Mouse (Mus musculus) kidney, embryonic 16.5 days (tissue): ENCODE measurements around the gene Gabbr1. TPM values are rescaled to one million over a fixed set of nuclear protein-coding genes. Genes with fewer than 3 reads are reported as not detected.

Experiments used
- ATAC-seq: fragments of 200-750 bp; cut with Nextera tagmentation; 2 replicates; pipeline ENCODE4 v1.8.0; 2017; ENCODE audit warnings: moderate TSS enrichment; ENCODE audit not compliant: low FRiP score, low TSS enrichment
- H3K27ac ChIP-seq: fragments of 300-500 bp; sonication (generic); 2 replicates; pipeline ENCODE4 v1.5.1; 2014; ENCODE audit warnings: low read length
- H3K27me3 ChIP-seq: fragments of 300-500 bp; sonication (generic); 2 replicates; pipeline ENCODE4 v1.6.1; 2014; ENCODE audit warnings: low read length, control low read depth, mixed read lengths; ENCODE audit not compliant: insufficient read depth
- H3K36me3 ChIP-seq: fragments of 300-500 bp; sonication (generic); 2 replicates; pipeline ENCODE4 v1.6.1; 2014; ENCODE audit warnings: low read length, control low read depth, mixed read lengths; ENCODE audit not compliant: insufficient read depth
- H3K4me1 ChIP-seq: fragments of 300-500 bp; sonication (generic); 2 replicates; pipeline ENCODE4 v1.6.1; 2014; ENCODE audit warnings: low read length, control low read depth, mixed read lengths; ENCODE audit not compliant: insufficient read depth
- H3K4me2 ChIP-seq: fragments of 300-500 bp; sonication (generic); replicated peaks from 2 replicates; pipeline ENCODE4 v1.6.1; 2014; ENCODE audit warnings: low read depth, low read length
- H3K4me3 ChIP-seq: fragments of 300-500 bp; sonication (generic); 2 replicates; pipeline ENCODE4 v1.5.1; 2014; ENCODE audit warnings: mild to moderate bottlenecking, low read length
- H3K9ac ChIP-seq: fragments of 300-500 bp; sonication (generic); replicated peaks from 2 replicates; pipeline ENCODE4 v1.6.1; 2014; ENCODE audit warnings: low read length
- H3K9me3 ChIP-seq: fragments of 300-500 bp; sonication (generic); 2 replicates; pipeline ENCODE4 v1.6.1; 2016; ENCODE audit warnings: low read length, control low read depth
- WGBS: fragments of 180-500 bp; shearing (Covaris S2); extraction: QIAGEN DNeasy Blood & Tissue Kit; methylation state at CpG from one replicate; pipeline ENCODE4 v1.1.7; 2014; 5-methylcytosine and 5-hydroxymethylcytosine counted together
- polyA plus RNA-seq: library from polyadenylated mRNA; unstranded; fragments of >200 nt; fragmentation: Nextera tagmentation; extraction: Ambion mirVana; gene quantifications from 2 replicates; pipeline ENCODE4 v1.2.1, GENCODE M21; 2015

The Gabbr1 gene
- polyA plus RNA-seq, 1 experiment from 2014 or later, result 5.6 TPM

DNA sequence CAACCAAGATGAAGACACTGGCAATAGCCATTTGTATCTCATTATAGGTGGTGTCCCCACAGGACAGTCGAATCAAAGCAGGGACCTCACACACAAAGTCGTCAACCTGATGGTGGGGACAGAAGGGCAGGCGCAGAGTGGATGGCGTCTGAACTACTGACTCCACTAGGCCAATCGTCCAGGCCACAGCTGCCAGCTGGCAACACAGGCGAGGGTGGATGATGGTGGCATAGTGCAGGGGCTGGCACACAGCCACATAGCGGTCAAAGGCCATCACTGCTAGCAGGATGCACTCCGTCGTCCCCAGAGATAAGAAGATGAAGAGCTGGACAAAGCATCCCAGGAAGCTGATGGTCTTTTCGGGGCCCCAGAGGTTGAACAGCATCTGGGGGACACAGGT is 39.8 kb downstream of the Gabbr1 start:
- Histone ChIP-seq H3K9me3 (no peaks in the 10 kb centered on the region), H3K27ac (no peak overlapping the region), H3K27me3 (no peaks in the 10 kb centered on the region), H3K9ac (no peak overlapping the region), H3K36me3 (no peaks in the 10 kb centered on the region), H3K4me2 (no peak overlapping the region), H3K4me3 (no peak overlapping the region), H3K4me1 (no peaks in the 10 kb centered on the region)
- ATAC-seq, result no peak
- 69% methylated on average over 10 of the region's 10 CpGs for WGBS

DNA sequence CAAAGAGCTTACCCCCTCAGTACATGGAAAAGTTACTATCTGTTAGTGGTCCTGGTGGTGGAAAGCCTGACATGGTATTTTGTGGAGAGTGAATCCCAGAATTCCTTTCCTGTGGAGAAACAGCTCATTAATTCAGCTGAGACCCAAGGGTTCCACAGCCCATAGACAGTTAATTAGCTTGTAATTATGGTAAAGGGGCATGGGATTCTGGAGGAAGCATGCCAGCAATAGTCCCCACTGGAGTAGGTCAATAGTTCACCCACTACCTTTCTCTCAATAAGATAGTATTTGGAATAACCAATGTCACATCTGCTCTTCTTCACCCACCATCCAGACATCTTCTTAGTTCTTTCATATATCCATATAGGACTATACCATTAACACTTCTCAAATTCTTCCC is 42.6 kb downstream of the Gabbr1 start, which contains the start of gene Olfr90:
TSS of gene Olfr90 (minus strand) at position 101 of the 400 bp plus-strand sequence.
- Histone ChIP-seq H3K4me2 (no peak within 1 kb of the TSS), H3K36me3 (no peaks in the 10 kb centered on the region), H3K27me3 (no peaks in the 10 kb centered on the region), H3K27ac (no peak within 1 kb of the TSS), H3K9ac (no peak within 1 kb of the TSS), H3K9me3 (no peaks in the 10 kb centered on the region), H3K4me1 (no peaks in the 10 kb centered on the region), H3K4me3 (no peak within 1 kb of the TSS)
- ATAC-seq, result no peak

DNA sequence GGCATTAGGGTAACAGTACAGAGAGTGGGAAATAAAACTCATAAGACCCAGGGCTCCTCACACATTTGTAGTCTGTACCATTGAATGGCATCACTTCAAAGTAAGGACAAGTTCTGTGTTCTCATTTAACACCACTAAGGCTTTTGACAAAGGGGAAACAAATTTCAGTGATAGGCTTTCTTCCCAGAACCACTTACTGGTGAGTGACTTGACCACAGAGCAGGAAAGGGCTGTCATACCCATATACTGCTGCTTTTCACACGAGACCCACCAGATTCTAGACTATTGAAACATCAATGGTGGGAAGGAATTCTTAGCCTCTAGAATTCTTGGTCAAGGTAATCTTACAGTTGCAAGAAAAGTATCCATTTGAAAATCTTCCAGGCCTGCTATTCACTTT is 46.4 kb downstream of the Gabbr1 start:
- Histone ChIP-seq H3K27me3 (no peaks in the 10 kb centered on the region), H3K4me2 (no peak overlapping the region), H3K36me3 (no peaks in the 10 kb centered on the region), H3K27ac (no peak overlapping the region), H3K4me1 (no peaks in the 10 kb centered on the region), H3K9ac (no peak overlapping the region), H3K4me3 (no peak overlapping the region), H3K9me3 (no peaks in the 10 kb centered on the region)
- ATAC-seq, result no peak
- WGBS, result 69% methylated on average over 1 of the region's 1 CpGs

DNA sequence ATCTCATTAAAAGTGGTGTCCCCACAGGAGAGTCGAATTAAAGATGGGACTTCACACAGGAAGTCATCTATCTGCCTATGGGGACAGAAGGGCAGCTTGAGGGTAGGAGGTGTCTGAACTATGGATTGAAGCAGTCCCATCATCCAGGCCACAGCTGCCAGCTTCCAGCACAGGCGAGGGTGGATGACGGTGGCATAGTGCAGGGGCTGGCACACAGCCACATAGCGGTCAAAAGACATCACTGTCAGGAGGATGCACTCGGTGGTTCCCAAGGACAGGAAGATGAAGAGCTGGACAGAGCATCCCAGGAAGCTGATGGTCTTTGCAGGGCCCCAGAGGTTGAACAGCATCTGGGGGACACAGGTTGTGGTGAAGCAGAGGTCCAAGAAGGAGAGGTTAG is 47.5 kb downstream of the Gabbr1 start:
- WGBS, result 68% methylated on average over 5 of the region's 5 CpGs
- Histone ChIP-seq H3K4me1 (no peaks in the 10 kb centered on the region), H3K9me3 (no peaks in the 10 kb centered on the region), H3K9ac (no peak overlapping the region), H3K27me3 (no peaks in the 10 kb centered on the region), H3K27ac (no peak overlapping the region), H3K36me3 (no peaks in the 10 kb centered on the region), H3K4me3 (no peak overlapping the region), H3K4me2 (no peak overlapping the region)
- no peak for ATAC-seq

DNA sequence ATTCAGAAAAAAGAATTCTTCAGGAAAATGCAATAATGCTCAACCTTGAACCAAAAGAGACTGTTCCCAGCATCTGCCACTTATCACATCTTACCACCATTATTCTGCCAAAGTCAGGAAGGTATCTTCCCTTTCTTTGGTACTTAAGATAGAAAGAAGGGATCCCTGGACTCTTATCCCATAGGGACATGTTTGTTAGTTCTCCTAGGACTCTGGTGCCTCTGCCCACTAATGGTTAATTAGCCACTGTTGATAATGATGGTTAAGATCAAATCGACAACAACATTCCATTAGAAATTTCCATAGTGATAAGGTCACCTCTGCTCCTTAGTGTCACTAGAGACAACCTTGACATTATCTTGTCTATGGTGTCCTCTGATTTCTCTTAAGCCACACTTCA is 52.4 kb downstream of the Gabbr1 start, which contains the start of gene Olfr91:
TSS of gene Olfr91 (minus strand) at position 101 of the 400 bp plus-strand sequence.
- H3K9ac ChIP-seq, result no peak within 1 kb of the TSS
- H3K27me3 ChIP-seq, result no peaks in the 10 kb centered on the region
- H3K27ac ChIP-seq, result no peak within 1 kb of the TSS
- ATAC-seq, result no peak
- H3K9me3 ChIP-seq, result no peaks in the 10 kb centered on the region
- H3K36me3 ChIP-seq, result no peaks in the 10 kb centered on the region
- no peak within 1 kb of the TSS for H3K4me2 ChIP-seq
- no peaks in the 10 kb centered on the region for H3K4me1 ChIP-seq
- H3K4me3 ChIP-seq, result no peak within 1 kb of the TSS
- 87% methylated on average over 1 of the region's 1 CpGs for WGBS

DNA sequence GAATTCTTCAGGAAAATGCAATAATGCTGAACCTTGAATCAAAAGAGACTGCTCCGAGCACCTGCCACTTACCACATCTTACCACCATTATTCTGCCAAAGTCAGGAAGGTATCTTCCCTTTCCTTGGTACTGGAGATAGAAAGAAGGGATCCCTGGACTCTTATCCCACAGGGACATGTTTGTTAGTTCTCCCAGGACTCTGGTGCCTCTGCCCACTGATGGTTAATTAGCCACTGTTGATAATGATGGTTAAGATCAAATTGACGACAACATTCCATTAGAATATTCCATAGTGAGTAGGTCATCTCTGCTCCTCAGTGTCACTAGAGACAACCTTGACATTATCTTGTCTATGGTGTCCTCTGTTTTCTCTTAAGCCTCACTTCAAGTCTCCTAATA is 74.2 kb downstream of the Gabbr1 start, which contains the start of gene Olfr92:
TSS of gene Olfr92 (minus strand) at position 101 of the 400 bp plus-strand sequence.
- Histone ChIP-seq H3K27ac (no peak within 1 kb of the TSS), H3K9ac (no peak within 1 kb of the TSS), H3K27me3 (no peaks in the 10 kb centered on the region), H3K36me3 (no peaks in the 10 kb centered on the region), H3K4me1 (no peaks in the 10 kb centered on the region), H3K4me3 (no peak within 1 kb of the TSS), H3K9me3 (no peaks in the 10 kb centered on the region), H3K4me2 (no peak within 1 kb of the TSS)
- WGBS, result 91% methylated on average over 2 of the region's 2 CpGs
- ATAC-seq, result no peak

Other genes with a start within 250 kb of the Gabbr1 start
- gene H2-M10.6, start 233.8 kb upstream of the Gabbr1 start, polyA plus RNA-seq, result not detected in 2 replicates
- 41.7 and 45.8 TPM in 2 replicates for gene Trim26, start 208.8 kb upstream of the Gabbr1 start, polyA plus RNA-seq
- gene Trim15, start 178.8 kb upstream of the Gabbr1 start, polyA plus RNA-seq, result 0.22 and 0.27 TPM in 2 replicates
- 2.1 and 2.4 TPM in 2 replicates for gene Trim10, start 176.4 kb upstream of the Gabbr1 start, polyA plus RNA-seq
- gene Trim40, start 155.8 kb upstream of the Gabbr1 start, polyA plus RNA-seq, result not detected in 2 replicates
- not detected in 2 replicates for gene Trim31, start 147.8 kb upstream of the Gabbr1 start, polyA plus RNA-seq
- gene Rnf39, start 103.0 kb upstream of the Gabbr1 start, polyA plus RNA-seq, result 0.22 and 0.27 TPM in 2 replicates
- gene Ppp1r11, start 94.2 kb upstream of the Gabbr1 start, polyA plus RNA-seq, result 111 and 116 TPM in 2 replicates
- 90.7 and 94.7 TPM in 2 replicates for gene Znrd1, start 87.4 kb upstream of the Gabbr1 start, polyA plus RNA-seq
- gene Znrd1as, start 87.4 kb upstream of the Gabbr1 start, polyA plus RNA-seq, result 6.7 and 6.8 TPM in 2 replicates
- gene 2410137M14Rik, start 64.7 kb upstream of the Gabbr1 start, polyA plus RNA-seq, result not detected in 2 replicates
- gene H2-M5, start 56.4 kb upstream of the Gabbr1 start, polyA plus RNA-seq, result 0.44 and 0.57 TPM in 2 replicates
- 64.5 and 66.7 TPM in 2 replicates for gene Zfp57, start 44.8 kb upstream of the Gabbr1 start, polyA plus RNA-seq
- gene Mog, start 22.6 kb upstream of the Gabbr1 start, polyA plus RNA-seq, result 0.09 and 0.13 TPM in 2 replicates
- gene Olfr90, start 42.5 kb downstream of the Gabbr1 start, polyA plus RNA-seq, result not detected in 2 replicates
- gene Olfr91, start 52.3 kb downstream of the Gabbr1 start, polyA plus RNA-seq, result not detected in 2 replicates
- not detected in 2 replicates for gene Olfr92, start 74.1 kb downstream of the Gabbr1 start, polyA plus RNA-seq
- not detected in 2 replicates for gene Olfr93, start 115.5 kb downstream of the Gabbr1 start, polyA plus RNA-seq
- gene Ubd, start 147.9 kb downstream of the Gabbr1 start, polyA plus RNA-seq, result not detected in 2 replicates
- gene Olfr94, start 155.0 kb downstream of the Gabbr1 start, polyA plus RNA-seq, result not detected in 2 replicates
- not detected in 2 replicates for gene Olfr95, start 167.2 kb downstream of the Gabbr1 start, polyA plus RNA-seq
- gene Olfr96, start 174.2 kb downstream of the Gabbr1 start, polyA plus RNA-seq, result not detected in 2 replicates
- gene Olfr97, start 191.4 kb downstream of the Gabbr1 start, polyA plus RNA-seq, result not detected in 2 replicates
- not detected in 2 replicates for gene Olfr98, start 217.8 kb downstream of the Gabbr1 start, polyA plus RNA-seq
- gene H2-M3, start 224.3 kb downstream of the Gabbr1 start, polyA plus RNA-seq, result 1.5 TPM in 2 replicates
- gene Olfr99, start 237.5 kb downstream of the Gabbr1 start, polyA plus RNA-seq, result not detected in 2 replicates